Mouse (Mus musculus) kidney, postnatal 10 days (tissue): ENCODE data around the gene Krtap9-3.

Experiments
- DNase-seq: peaks from one replicate; pipeline ENCODE4 v3.0.0; 2021; ENCODE audit warnings: mixed read lengths

The Krtap9-3 gene

DNA sequence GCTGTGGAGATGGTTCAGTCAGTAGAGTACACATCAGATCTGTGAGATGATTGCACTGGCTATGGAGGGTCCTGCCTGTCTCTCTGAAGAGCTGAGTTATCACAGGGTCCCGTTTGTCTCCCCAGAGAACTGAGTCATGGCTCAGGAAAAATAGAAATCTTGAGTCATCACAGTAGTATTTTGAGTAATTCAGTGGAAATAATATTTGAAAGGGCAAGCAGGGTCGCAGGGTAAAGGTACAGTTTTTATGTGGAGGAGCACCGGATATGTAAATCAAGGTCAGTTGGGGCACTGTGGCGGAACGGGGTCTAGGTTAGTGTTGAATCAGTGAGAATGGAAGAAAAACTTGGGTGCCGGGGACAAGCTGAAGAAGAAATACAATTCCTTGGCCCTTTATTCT is 35.3 kb downstream of the Krtap9-3 start:
- DNase-seq: no peak

DNA sequence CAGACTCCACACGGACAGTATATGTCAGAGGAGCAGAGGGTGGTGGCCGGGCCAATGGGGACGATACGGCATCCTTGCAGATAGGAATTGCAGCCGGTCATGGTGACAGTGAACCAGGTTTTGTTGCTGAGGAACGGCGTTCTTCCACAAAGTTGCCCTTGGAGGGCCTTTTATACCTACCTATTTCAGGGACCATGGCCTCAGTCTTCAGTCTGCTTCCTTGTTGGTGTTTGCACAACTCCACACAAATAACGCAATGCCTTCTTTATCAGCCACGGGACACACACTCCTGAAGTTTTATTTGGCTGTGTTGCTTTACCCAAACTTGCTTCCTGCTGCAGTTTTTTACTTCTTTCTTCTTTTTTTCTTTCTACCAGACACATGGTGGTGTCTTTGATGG is 38.5 kb downstream of the Krtap9-3 start, which contains the start of gene Gm11939:
TSS of gene Gm11939 (minus strand) at position 101 of the 400 bp plus-strand sequence.
- no peak for DNase-seq

DNA sequence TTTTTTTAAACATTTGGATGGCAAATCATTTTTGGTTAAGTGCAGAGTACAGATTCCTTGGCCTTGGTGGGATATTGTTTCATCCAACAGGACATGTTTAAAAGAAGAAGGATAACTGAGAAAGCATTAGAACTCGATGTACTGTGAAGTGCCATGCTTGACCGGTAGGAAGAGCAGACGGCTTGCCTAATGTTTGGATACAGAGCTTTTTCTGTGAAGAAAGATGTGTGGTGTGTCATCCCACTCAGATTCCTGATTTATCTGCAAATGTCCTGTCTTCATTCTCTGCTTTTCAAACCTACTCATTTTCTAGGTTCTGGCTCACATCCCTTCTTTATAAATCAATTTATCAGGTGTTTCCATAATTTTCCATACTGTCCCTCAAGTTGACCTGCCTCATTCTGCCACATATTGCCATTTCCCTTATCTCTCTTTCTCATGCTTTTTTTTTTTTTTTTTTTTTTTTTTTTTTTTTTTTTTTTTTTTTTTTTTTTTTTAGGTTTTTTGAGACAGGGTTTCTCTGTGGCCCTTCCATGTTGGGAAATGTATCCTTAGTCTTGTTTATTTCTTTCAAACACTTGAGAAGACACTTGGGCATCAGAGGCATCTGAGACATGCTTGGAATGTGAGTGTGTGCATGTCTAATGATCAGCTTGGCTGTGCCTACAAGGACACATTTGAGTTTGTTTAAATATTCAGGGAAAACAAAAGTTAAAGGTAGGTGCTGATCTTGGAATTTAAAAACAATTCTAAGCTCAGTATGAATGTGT is 39.7 kb downstream of the Krtap9-3 start:
- no peak for DNase-seq

DNA sequence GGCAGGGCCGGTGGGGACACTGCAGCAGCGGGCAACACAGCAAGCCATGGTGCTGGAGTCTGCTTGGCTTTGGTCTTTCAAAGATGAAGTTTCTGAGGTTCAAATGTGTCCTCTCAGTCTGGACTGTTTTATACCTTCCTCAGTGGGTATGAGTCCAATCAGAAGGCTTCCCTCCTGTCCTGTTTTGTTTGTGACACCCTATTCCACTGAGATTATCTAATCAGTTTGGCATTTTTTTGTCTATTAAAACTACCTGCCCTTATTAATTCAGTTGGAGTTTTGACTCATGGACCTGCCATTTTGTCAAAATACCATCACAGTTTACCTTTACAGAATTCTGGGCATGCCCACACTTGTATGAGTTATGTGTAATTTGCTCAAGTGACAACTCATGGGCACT is 41.2 kb downstream of the Krtap9-3 start, which contains the start of gene Krtap3-2:
TSS of gene Krtap3-2 (minus strand) at position 101 of the 400 bp plus-strand sequence.
- no peak for DNase-seq

DNA sequence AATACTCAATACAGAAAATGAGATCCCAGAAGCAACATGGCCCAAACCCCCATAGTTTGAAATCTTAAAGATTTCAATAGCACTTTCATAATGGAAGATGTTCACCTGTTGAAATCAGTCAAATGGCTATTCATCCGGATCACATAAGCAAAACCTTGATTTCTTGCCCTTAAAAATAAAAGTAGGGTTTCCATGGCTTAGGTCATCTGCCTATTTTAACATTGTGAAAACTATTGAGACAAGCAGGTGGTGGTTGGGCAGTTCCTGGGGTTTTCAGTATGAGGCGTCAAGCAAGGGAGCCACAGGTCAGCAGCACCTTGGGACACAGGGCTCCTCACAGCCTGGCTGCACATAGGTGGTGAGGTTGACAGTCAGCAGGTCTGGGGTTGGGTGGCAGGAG is 41.7 kb downstream of the Krtap9-3 start:
- no peak for DNase-seq

DNA sequence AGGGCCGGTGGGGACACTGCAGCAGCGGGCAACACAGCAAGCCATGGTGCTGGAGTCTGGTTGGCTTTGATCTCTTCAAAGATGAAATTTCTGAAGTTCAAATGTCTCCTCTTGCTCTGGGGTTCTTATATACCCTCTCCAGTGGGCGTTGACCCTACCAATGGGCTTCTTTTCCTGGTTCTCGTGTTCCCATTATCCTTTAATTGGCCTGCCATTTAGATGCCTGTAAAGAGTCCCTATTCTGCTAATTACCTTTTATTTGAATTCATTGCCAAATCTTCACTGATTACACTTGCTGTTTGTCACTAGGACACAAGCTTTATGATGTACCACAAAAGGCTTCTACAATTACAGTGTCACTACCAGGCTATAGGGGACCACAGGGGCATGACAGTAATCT is 47.1 kb downstream of the Krtap9-3 start, which contains the start of gene Krtap3-3:
TSS of gene Krtap3-3 (minus strand) at position 101 of the 400 bp plus-strand sequence.
- no peak for DNase-seq

DNA sequence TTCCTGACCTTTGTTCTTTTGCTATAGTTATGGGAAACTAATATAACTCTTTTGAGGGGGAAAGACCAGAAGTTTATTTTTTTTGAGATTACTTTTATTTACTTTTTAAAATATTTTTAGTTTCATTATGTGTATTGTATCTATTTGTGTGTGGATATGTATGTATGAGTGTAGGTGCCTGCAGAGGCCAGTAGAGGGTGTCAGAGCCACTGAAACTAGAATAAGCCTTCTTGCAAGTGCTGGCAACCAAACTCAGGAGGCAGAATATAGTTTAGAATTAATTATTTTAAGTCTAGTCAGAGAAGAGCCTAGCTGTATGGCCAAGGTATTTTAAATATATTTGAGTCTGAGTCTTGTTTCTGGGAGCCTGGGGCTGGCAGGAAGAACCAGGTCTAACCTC is 50.0 kb downstream of the Krtap9-3 start:
- no peak for DNase-seq
